Mouse (Mus musculus) T-helper 2 cell (primary cell): Measurements from ENCODE around the gene Tmem38a.

ENCODE experiments used
- in situ Hi-C: fragments of 300-600 bp; cut with MboI, MseI; formaldehyde crosslinking; loops from one replicate; pipeline ENCODE4 v1.15.1; 2025; ENCODE audit warnings: high pct_unique_total_duplicates

Gene Tmem38a

DNA sequence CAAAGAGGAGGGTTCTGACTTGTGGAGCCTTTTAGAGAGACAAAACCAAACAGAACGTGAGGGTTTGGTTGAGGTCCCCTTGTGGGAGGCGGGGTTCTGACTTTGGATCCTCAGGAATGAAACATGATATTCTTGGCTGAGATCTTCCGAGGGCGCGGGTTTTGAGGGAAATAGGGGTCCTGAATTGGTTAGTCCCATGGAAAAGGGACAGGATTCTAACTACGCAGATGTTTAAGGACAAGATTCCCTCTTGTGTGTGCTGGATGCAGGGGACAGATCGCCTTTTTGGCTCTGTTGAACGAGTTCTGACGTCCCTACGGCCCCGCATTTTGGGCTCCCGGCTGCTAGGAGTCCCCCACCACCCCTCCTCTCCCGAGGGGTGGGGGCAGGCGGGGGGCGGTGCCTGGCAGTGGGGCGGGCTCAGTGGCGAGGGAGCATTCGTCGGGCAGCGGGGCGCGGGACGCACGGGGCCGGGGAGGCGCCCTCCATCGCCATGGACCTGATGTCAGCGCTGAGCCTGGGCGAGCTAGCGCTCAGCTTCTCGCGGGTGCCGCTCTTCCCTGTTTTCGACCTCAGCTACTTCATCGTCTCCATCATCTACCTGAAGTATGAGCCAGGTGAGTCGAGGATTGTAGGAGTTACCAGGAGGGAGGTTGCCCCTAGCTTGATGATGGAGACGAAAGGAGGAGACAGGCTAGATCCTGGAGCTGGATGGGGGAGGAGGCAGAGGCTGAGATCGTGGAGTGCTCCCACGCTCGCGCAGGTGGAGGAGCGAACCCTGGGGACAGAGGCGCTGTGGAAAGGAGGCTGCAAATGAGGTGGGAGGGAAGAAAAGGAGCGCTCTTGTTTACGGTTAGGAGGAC, at the start of gene Tmem38a:
Gene Tmem38a (plus strand): TSS at position 445 of the 863 bp plus-strand sequence.
- in situ Hi-C loops, result loop anchor here (5.0 kb wide), 1 partner anchor 150 kb away; the partner anchor contains the start of gene Sin3b

DNA sequence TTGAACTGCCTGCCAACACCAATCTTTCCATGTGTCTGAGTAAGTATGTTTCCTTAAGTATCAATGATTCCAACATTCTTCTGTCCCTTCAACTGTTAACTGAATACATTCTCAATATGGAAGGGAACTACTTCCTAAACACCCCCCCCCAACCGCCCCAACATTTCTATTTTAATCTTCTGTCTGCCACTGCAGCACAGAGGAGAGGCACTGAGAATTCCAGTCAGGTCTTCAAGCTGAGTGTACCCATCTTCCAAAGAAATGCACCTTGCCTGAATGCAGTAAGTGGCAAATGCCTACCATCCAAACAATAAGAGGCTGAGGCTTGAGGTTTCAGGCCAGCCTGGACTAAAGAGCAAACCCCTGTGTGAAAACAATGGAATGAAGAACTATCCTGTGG, 39.8 kb upstream of the Tmem38a start:
- in situ Hi-C loops, result no loop called here

DNA sequence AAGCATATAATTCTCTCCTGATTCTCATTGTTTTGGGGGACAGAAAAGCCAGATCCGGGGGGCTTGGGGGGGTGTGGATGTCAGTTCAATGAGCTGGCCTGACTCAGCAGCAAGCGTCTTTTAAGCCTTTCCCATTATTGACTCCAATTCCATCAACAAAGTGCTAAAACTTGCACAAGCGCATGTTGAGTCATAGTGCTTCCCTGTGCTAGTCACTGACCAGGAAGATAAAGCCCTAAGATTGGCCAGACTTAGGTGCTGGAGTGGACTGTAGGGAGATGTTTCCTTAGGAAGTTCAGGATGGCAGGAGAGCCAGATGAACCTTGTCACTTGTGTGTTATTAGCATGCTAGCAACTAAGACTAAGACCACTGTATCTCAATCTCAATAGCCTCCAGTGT, 37.0 kb upstream of the Tmem38a start:
- in situ Hi-C loops, result no loop called here

DNA sequence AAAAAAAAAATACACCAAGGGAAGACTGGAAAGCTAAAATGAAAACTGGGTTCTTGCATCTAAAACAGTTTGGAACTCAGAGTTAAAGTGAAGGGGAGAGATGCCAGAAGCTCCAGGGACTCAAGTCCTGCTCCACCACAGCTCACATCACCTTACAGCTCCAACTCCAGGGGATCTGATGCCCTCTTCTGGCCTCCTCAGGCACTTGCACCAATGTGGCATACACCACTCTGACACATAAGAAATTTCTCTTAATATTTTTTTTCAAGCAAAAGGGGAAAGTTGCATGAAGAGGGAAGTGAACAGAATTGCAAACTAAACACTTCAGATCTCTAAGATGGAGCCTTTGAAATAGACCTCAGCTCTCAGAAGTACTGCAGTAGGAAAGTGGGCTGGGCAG, 32.6 kb upstream of the Tmem38a start:
- in situ Hi-C loops, result no loop called here

DNA sequence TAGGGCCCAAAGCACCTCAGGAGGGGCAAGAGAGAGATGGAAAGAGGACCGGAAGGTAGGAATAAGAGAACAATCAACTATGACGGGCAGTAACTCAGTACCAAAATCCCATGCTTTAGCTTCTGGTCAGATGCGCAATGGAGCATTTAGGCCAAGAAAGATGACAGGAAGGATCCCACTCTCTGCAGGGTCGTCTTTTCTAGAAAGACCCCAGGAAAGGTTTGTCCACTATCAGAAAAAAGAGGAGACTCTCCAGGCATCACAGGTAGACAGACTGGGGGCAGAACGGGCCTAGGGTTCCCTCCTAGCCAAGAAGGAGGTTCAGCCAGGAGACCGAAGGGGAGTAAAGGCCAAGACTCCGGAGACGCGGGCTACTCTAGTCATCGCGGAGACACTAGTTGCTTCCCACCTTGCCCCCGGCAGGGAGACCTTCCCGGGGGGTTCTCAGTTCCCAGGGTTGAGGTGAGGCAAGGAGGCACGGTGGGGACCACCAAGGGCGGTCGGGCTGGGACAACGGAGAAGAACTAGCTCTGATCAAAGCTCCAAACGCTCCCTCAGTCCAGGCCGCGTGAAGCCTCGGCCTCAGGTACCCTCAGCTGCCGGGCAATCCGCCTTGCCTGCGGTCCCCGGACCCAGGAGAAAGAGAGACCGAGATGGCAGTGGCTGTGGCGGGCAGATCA, 24.6 kb upstream of the Tmem38a start:
- in situ Hi-C loops, result no loop called here

DNA sequence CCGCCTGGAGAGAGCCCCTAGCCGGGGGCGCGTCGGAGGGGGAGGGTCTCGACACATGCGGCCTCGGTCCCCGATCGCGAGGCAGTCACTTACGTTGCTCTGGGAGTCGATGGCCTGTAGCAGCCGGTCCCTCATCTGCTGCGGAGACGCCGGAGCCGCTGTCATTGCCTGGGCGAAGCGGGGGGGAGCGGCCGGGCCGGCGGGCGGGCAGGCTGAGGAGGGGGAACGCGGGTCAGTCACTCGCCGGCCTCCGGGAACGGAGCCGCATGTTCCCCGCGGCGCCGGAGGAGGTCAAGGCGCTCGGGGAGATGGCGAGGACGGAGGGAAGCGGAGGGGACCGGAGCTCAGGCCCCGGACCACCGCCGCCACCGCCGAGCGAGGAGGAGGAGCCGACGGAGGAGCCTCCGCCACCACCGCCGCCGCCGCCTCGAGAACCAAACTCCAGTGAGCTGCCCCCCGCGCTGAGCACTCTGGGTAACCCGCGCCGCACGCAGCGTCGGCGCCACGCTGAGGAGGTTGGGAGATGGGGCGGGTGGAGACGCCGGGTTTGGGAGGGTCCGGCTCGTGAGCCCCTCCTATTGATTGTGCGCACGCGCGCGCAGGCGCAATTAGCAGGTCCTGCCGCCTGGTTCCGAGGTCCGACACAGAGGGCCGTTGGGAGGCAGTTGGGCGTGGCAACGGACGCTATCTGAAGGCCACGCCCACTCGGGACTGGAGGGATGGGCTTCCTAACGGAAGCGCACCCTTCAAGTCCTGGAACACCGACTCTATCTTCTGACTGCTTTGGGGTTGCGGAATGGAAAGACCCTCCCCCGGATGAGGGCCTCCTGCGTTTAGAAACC, 23.8 kb upstream of the Tmem38a start, which contains the start of gene Med26:
Gene Med26 (minus strand): TSS at position 469 of the 842 bp plus-strand sequence.
- in situ Hi-C loops, result no loop called here

DNA sequence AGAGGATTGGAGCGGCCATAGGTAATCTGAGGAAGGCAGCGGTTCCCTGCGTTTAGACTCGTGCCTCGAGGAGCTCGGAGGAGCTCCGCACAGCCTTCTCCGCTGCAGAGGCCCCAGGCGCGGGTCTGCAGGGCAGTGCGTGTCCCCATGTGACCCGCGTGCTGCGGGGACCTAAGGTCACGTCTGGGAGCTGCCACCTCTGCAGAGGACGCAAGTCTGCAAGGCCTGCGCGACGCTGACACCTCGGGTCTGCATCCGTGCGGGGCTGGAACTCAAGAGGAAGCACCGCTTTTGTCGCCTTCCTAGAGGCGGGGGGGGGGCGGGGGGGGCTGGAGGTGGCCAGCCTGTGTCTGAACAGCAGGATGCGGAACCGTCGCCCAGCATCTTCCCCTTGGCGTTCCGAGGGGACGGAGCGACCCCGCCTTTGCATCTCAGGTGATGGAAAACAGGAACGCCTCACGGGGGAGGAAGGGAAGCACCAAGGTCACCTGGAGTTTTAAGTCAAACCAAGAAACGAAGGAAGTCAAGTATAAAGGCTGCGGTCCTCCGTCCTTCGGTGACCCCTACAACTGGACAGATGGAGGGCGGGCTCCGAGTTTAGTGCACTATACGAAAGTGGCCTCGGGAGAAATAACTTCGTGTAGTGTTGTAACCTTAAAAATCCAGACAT, 23.1 kb upstream of the Tmem38a start:
- in situ Hi-C loops, result no loop called here

DNA sequence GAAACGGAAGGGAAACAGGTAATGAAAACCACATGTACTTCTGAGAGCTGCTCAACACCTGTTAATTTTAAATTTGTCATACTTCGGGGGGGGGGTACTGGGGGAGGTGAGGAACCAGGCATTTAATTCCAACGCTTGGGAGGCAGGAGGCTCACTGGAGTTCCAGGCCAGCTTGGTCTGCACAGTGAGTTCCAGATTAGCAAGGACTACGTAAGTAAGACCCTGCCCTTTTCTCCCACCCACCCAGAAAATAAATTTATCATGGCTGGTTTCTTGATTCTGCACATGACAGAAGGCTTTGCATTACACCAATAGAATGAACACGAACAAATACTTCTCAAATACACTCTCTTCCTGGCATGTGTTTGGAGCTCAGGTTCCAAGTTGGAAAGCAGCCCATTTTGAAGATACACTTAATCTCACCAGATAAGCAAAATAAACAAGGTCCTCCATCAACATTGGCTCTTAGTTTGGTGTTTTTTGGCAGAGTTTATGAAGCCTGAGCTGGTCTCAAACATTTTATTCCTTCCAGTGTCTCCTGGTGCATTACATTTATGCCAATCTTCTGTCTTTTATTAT, 22.5 kb upstream of the Tmem38a start:
- in situ Hi-C loops, result no loop called here

DNA sequence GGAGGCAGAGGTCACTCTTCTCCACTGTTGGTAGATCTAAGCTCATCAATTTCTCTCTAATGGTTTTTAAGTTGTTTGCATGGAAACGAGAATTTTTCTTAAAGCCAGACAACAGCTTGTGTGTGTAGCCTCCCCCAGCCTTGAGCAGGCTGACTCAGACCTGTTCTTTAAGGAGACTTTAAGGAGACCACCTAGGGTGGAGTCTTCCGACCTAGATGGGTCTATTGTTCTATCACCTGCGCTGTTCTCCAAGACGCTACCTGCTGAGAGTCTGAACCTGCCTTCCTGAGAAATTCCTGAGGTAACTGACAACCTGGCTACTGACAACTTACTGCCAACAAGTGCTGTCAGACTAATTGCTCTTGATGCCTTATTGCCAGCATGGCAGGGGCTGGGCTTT, 16.1 kb upstream of the Tmem38a start:
- in situ Hi-C loops, result no loop called here

DNA sequence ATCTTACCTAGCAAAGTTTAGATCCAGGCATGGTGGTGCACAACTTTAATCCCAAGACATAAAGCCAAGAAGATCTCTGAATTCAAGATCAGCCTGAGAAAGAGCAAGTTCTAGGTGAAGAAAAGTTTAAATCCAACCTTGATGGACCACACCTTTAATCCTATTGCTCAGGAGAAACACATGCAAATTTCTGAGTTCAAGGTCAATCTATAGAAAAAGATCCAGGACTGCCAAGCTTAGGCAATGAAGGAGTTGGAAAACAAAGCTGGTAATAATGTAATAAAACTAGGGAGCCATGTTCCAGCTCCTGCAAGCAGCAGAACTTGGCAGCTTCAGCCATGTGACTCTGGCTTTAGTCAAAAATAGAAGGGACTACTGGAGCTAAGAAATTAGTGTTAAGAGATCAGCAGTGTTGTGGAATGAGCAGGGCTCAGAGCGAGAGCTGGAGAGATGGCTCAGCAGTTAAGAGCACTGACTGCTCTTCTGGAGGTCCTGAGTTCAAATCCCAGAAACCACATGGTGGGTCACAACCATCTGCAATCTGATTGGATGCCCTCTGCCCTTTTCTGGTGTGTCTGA, 10.7 kb upstream of the Tmem38a start:
- in situ Hi-C loops, result no loop called here

DNA sequence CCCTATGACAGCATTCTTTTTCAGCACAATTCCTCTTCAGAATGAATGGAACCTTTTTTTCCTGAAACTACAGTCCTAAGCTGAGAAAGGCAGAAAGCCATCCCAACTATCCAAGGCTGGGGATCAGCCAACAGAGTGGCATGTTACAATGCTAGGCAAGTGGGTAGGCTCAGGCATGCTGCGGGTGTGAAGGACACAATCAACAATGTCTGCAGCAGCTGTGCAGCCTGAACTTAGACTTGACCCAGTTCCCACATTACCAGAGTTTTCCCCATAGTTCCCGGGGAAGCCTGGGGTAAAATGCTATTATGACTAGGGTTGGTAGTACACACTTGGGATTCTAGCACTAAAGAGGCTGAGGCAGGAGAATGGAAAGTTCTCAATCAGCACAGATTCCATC, 5.9 kb upstream of the Tmem38a start:
- in situ Hi-C loops, result no loop called here

DNA sequence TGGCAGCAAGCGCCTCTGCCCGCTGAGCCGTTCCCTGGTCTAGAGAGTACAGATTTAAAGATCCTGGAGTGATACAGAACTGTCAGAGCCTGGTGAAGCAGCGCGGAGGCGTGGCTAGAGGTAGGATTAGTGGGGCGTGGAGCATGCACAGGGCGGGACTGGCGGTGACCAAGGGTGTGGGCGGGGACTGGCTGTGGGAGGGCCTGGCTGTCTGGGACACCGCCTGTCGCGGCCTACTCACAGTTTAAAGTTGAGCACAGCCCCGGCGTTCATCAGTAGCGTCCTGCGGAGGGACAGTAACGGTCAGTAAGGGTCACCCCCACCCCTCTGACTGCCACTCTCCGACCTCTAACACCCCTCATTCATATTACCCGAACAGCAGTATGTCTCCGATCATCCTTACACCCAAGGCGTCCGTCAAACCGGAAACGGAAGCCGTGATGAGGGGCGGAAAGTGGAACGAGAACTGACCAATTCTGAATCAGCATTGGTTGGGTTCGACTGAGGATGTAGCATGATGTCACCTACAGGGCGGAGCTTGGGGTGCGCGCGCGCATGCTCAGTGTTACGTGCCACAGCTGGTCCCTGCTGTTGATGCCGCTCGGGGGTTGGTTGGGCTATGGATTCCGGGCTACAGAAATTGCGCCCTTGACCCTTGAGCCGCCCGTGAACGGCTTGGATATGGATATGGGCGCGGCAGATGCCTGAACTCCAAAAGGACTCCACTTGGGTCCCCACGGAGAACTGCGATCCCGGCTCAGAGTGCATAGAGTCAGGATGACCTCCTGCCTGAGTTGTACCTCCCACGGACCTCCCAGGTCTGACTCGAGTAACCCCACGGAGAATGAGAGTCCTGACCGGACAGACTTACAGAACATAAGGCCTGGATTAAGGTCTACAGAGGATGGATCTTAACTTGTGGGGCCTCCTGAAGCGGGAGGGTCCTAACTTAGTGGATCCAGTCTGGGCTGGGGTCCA, 933 bp upstream of the Tmem38a start, which contains the start of gene Smim7:
Gene Smim7 (minus strand): TSS at position 456 of the 978 bp plus-strand sequence.
- in situ Hi-C loops, result loop anchor here (5.0 kb wide), 1 partner anchor 151 kb away; the partner anchor contains the start of gene Sin3b

DNA sequence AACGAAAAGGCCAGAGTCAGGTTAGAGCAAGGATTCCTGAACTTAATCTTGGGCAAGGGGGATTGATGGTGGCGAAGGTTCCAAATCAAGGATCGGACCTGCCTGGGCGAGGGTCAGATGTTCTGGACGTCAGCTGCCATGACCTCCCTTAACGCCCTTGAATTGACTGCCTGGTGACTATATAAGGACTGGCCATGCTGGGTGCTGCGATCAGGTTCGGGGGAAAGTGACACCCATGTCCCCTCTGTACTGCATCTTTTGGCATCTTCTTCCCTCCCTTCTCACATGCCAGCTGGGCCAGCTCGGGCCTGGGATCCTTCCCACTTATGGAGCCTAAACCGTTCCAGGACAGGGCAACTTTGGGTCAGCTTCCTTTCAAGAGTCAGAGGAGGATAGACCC, 652 bp downstream of the Tmem38a start:
- in situ Hi-C loops, result loop anchor here (5.0 kb wide), 1 partner anchor 150 kb away; the partner anchor contains the start of gene Sin3b

DNA sequence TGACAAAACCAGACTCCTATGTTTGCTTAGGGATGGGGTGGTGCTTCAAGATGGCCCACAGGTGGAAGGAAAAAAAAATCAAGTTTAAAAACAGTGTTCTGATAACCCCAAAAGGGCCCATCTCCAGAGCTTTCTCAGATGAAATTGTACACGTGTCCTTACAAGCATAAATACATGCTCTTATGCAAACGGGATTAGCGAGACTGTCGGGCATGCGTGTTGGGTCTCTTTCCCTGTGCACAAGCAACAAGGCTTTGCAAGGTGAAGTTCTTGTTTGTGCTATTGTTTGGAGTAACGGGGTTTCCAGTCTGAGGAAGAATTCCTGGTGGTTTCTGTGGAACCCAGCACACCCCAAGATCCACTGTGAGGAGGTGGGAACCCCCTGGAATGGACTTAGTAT, 1.6 kb downstream of the Tmem38a start:
- in situ Hi-C loops, result loop anchor here (5.0 kb wide), 1 partner anchor 149 kb away; the partner anchor contains the start of gene Sin3b

DNA sequence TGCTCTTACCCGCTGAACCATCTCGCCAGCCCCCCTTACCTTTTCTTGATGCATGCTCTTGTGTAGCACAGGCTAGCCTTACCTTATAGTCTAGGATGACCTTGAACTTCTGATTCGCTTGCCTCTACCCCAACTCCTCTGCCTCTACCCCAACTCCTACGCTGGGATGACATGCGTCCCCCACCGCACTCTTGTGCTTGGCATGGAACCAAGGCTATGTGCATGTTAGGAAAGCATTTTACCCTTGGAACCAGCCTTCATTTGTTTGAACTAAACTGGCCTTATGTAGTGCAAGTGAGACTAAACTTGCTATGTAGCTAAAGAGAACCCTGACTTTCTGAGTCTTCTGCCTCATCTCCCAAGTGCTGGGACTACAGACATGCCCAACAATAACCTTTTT, 4.1 kb downstream of the Tmem38a start:
- in situ Hi-C loops, result no loop called here

DNA sequence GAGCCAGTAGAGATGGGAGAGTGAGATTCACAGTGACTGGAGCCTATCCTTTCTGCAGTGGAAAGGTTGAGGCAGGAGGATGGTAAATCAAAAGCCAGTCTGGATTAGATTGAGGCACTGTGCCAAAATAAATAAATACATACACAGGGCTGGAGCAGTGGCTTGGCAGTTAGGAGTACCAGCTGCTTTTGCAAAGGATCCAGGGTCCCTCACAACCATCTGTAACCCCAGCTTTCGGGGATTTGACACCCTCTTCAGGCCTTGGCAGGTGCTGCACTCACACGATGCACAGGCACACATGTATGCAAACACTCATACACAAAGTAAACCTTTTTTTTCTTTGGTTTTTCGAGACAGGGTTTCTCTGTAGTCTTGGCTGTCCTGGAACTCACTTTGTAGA, 5.4 kb downstream of the Tmem38a start:
- in situ Hi-C loops, result no loop called here

DNA sequence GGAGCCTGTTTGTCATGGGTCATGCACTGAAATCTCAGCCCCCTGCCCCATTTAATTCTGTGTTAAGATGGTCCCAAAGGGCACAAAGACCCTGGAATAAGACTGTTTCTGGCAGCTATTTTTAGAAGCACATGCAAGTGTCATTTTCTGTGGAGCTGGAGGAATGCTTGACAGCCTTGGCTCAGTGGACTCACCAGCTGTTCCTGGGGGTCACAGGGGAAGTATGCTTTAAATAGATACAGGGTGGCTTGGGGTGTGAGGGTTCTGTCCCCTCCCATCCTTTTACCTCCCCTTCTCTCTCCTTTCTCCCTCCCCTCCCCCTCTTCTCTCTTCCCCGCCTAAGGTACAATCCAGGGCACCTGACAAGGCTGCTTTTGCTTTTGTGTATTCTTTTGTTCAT, 6.1 kb downstream of the Tmem38a start:
- in situ Hi-C loops, result no loop called here

DNA sequence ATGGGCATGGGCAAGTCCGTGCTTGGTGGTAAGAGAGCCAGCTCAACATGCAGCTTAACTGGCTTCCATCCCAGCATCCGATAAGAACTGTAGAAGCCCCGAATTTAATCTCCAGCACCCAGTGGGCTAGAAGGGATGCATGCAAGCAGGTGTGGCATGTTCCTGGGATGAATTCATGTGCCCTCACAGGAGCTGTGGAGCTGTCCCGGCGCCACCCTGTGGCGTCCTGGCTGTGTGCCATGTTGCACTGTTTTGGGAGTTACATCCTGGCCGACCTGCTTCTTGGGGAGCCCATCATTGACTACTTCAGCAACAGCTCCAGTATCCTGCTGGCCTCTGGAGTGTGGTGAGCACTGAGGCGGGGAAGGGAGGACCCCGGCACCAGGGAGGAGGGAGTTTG, 7.5 kb downstream of the Tmem38a start:
- in situ Hi-C loops, result no loop called here
